Mouse (Mus musculus): ENCODE results near the gene Ubb.

The Ubb gene

DNA sequence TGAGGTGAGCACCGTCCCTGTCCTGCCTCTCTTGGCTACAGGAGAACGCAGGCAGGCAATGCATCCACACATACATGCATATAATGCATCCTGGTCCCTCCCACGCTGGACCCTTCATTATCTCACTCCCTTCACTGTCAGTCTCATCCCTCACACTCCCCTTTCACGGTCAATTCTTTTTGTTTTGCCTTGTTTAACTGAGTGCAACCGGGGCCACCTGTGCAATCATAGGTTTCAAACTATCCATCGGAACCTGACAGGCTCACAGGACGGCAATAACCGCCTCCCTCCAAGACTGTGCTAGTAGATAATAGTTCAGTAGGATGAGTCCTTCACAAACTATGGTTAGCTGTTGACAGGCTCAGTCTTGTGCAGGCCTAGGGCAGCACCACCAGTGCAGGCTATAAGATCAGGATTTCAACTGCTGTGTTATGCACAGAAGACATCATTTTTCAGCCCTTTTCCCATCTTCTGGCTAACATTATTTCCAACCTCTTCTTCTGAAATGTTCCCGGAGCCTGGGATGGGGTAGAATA is 33.8 kb downstream of the Ubb start:
- no peak for DNase-seq (ENCODE audit: low spot score)

DNA sequence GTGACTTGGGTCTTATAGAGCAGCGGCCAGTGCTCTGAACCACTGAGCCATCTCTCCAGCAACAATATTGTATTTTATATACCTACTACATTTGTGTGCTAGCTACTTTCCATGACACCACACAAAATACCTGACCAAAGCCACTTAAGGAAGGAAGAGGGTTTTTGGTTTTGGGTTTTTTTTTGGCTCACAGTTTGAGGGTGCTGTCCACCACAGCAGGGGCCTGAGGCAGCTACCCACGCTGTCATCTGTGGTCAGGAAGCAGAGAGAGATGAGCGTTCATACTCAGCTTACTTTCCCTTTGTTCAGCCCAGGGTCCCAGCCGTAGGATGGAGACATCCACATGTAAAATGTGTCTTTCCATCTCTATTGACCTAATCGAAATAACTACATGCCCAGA is 36.1 kb downstream of the Ubb start:
- DNase-seq (ENCODE audit: low spot score): no peak

DNA sequence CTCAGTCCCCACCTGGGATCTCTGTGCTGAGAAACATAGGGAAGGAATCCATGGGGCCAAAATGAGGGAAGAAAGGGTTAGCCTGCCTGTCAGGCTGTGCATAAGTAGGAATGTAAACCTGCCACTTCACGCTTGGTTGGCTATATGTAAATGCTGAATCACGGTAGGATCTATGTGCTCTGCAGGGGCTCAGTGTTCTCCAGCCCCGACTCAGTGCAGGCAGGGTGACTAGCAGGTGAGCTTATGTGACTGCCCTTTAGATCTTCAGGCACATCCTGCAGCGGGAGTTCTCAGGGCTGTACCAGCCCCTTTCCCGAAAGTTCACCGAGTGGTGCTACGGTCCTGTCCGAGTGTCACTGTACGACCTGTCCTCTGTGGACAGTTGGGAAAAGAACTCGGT is 38.4 kb downstream of the Ubb start:
- DNase-seq (ENCODE audit: low spot score): no peak

DNA sequence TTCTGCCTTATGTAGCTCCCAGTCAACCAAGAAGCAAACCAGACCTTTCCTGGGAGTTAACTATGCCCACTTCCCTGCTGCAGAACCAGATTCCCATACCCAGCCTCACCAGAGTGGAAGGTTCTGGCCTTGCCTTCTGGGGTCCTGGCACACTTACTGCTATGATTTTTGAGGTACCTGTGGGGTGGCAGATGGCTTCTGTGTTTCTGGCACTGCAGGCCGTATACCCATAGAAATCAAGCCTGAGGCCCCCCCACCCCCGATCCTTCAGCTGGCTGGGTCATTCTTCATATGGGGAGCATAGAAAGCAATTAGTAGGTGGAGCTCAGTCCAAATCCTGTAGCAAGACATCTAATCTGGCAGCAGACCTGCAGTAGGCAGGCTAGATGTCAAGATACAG is 40.1 kb downstream of the Ubb start:
- DNase-seq (ENCODE audit: low spot score): no peak

DNA sequence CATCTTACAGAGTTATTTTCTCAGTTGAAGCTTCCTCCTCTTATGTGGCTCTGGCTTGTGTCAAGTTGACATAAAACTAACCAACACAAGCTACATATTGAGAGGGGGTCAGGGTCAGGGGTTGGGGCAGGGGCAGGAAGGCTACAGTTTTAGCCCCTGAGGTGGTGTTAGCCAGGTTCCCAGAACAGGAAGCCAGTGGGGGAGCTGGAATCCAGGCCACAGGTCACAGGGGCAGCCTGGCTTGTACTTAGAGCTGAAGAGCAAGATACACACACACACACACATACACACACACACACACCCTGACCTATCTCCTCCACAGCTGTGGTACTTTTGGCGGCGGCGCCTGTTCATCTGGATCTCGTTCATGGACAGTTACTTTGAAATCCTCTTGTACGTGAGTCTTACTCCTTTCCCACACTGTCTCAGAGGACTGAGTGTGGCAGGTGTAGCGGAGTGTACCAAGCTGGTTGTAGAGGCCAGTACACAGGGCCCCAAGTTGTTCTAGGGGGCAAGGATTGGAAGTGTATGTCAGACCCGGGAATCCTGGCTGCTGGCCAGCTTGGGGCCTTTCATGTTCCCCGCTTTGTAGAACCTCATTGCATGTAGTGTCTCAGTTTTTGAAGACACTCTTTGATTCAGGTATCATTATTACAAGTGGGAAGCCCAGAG is 41.1 kb downstream of the Ubb start:
- DNase-seq (ENCODE audit: low spot score): no peak

DNA sequence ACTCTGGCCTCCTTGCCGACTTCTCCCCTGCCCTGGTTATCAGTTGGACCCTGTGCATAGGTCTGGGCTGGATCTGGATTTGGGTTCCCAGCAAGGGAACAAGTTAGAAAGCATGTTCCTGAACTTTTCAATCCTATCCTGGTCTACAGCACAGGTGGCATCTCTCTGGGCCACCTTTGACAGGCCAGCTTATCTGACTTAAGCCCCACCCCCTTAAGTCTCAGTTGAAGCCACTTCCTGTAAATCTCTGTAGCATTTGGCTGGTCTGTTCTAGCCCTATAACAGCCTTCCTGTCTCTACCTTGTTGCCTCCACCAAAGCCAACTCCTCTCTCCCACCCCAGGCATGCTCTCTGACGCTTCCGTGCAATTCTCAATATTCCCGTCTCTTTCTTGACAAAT is 47.6 kb downstream of the Ubb start:
- DNase-seq (ENCODE audit: low spot score): no peak

DNA sequence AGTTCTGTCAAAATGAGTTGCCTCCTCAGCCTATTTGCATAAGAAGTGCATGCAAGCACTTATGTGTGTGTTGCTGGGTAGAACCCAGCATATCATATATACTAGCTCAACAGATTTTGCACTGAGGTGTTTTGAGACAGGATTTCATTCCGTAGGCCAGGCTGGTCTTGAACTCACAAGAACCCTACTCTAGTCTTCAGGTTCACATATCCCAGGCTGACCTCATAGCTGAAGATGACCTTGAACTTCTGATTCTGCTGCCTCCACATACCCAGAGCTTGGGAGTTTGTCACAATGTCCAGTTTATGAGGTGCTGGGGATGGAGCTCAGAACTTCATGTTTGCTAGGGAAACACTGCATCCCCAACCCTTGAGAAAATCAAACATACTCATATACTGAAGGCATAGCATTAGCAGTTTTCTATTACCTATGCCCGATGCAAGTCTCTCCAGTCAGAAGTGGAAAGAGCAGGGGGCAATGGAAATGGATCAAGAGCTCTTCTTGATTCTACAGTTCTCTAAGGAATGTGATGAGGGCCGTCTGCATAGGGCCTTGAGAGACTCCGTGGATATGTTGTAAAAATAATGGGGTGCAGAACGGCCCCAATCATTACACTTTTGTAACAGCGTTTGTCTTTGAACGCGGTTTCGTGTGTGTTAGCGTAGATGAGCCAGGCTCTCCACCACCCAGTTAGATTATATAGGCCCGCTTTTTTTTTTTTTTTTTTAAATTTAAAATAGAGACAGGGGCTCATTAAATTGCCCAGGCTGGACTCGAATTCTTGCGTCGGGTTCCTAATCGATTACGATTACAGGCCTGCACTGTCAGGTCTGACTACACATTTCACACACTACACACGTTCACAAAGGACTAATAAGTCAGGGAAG is 51.0 kb downstream of the Ubb start:
- DNase-seq (ENCODE audit: low spot score): no peak

Data from ovary, postnatal 36 days (tissue).